Mouse (Mus musculus) cortical plate, adult 2 months (tissue): ENCODE data around the gene Zfp541.

ENCODE experiments used
- CTCF ChIP-seq: fragments of 200-500 bp; IDR thresholded peaks from 2 replicates; pipeline ENCODE4 v1.5.1; 2011; ENCODE audit warnings: mild to moderate bottlenecking, control low read depth, low read length; ENCODE audit not compliant: insufficient read depth; ENCODE audit errors: extremely low read depth
- POLR2A ChIP-seq: fragments of 200-500 bp; IDR thresholded peaks from 2 replicates; pipeline ENCODE4 v1.6.1; 2011; ENCODE audit warnings: mild to moderate bottlenecking, low read length, control low read depth; ENCODE audit not compliant: insufficient read depth; ENCODE audit errors: extremely low read depth

- TF ChIP-seq CTCF (no peak), POLR2A (no peak)
Measured at GRCm38 (mm10) chr7:16039363-16039762, 22.3 kb upstream of the Zfp541 start.
